Mouse (Mus musculus) midbrain, embryonic 16.5 days (tissue): Measurements from ENCODE around the gene Cdkal1. TPM values are rescaled to one million over a fixed set of nuclear protein-coding genes. Genes with fewer than 3 reads are reported as not detected.

Source experiments
- ATAC-seq: fragments of 200-750 bp; cut with Nextera tagmentation; 2 replicates; pipeline ENCODE4 v1.8.0; 2017; ENCODE audit warnings: moderate TSS enrichment
- H3K27ac ChIP-seq: fragments of 300-500 bp; sonication (generic); 2 replicates; pipeline ENCODE4 v1.5.1; 2014; ENCODE audit warnings: mild to moderate bottlenecking, low read length, mixed read lengths
- H3K27me3 ChIP-seq: fragments of 300-500 bp; sonication (generic); 2 replicates; pipeline ENCODE4 v1.6.1; 2014; ENCODE audit warnings: low read depth, low read length, mixed read lengths; ENCODE audit not compliant: control insufficient read depth, insufficient read depth
- H3K36me3 ChIP-seq: fragments of 300-500 bp; sonication (generic); 2 replicates; pipeline ENCODE4 v1.6.1; 2014; ENCODE audit warnings: mild to moderate bottlenecking, low read length, moderate library complexity, mixed read lengths; ENCODE audit not compliant: control insufficient read depth, insufficient read depth
- H3K4me1 ChIP-seq: fragments of 300-500 bp; sonication (generic); 2 replicates; pipeline ENCODE4 v1.6.1; 2014; ENCODE audit warnings: mild to moderate bottlenecking, low read length, mixed read lengths; ENCODE audit not compliant: control insufficient read depth, insufficient read depth
- H3K4me2 ChIP-seq: fragments of 300-500 bp; sonication (generic); 2 replicates; pipeline ENCODE4 v1.6.1; 2014; ENCODE audit warnings: mild to moderate bottlenecking, low read length, mixed read lengths
- H3K4me3 ChIP-seq: fragments of 300-500 bp; sonication (generic); 2 replicates; pipeline ENCODE4 v1.5.1; 2014; ENCODE audit warnings: low read depth, mild to moderate bottlenecking, low read length, moderate library complexity, mixed read lengths
- H3K9ac ChIP-seq: fragments of 300-500 bp; sonication (generic); 2 replicates; pipeline ENCODE4 v1.6.1; 2014; ENCODE audit warnings: low read depth, low read length, mixed read lengths
- H3K9me3 ChIP-seq: fragments of 300-500 bp; sonication (generic); replicated peaks from 2 replicates; pipeline ENCODE4 v1.6.1; 2014; ENCODE audit warnings: mild to moderate bottlenecking, low read length, mixed read lengths; ENCODE audit not compliant: control insufficient read depth, poor library complexity, severe bottlenecking
- WGBS: fragments of 180-500 bp; shearing (Covaris S2); extraction: QIAGEN DNeasy Blood & Tissue Kit; methylation state at CpG from one replicate; pipeline ENCODE4 v1.1.7; 2014; 5-methylcytosine and 5-hydroxymethylcytosine counted together
- polyA plus RNA-seq: library from polyadenylated mRNA; unstranded; fragments of >200 nt; fragmentation: Nextera tagmentation; extraction: Ambion mirVana; gene quantifications from 2 replicates; pipeline ENCODE4 v1.2.1, GENCODE M21; 2015

Gene Cdkal1
- polyA plus RNA-seq, 1 experiment from 2014 or later = 21.4 TPM

- Histone ChIP-seq H3K27me3 (no peaks in the 10 kb centered on the region), H3K4me1 (no peaks in the 10 kb centered on the region), H3K4me2 (no peak overlapping the region), H3K4me3 (no peak overlapping the region), H3K9ac (no peak overlapping the region), H3K36me3 (no peaks in the 10 kb centered on the region), H3K9me3 (no peaks in the 10 kb centered on the region), H3K27ac (no peak overlapping the region)
- no peak for ATAC-seq
- 93% methylated on average over 5 of the region's 5 CpGs for WGBS
Measured at GRCm38 (mm10) chr13:29721206-29721605, 134.3 kb downstream of the Cdkal1 start.

GRCm38 (mm10) chr13:29716550-29716949 lies 138.9 kb downstream of the Cdkal1 start:
- Histone ChIP-seq H3K4me2 (no peak overlapping the region), H3K9ac (no peak overlapping the region), H3K27ac (no peak overlapping the region), H3K9me3 (no peaks in the 10 kb centered on the region), H3K36me3 (no peaks in the 10 kb centered on the region), H3K4me1 (no peaks in the 10 kb centered on the region), H3K27me3 (no peaks in the 10 kb centered on the region), H3K4me3 (no peak overlapping the region)
- WGBS = 83% methylated on average over 4 of the region's 4 CpGs
- ATAC-seq = no peak

GRCm38 (mm10) chr13:29715241-29715841 lies 140.1 kb downstream of the Cdkal1 start:
- Histone ChIP-seq H3K27ac (no peak overlapping the region), H3K4me2 (no peak overlapping the region), H3K9ac (no peak overlapping the region), H3K9me3 (no peaks in the 10 kb centered on the region), H3K4me1 (no peaks in the 10 kb centered on the region), H3K27me3 (no peaks in the 10 kb centered on the region), H3K36me3 (no peaks in the 10 kb centered on the region), H3K4me3 (no peak overlapping the region)
- 57% methylated on average over 3 of the region's 3 CpGs for whole genome bisulfite sequencing
- ATAC-seq = no peak

- H3K27ac ChIP-seq = no peak overlapping the region
- no peaks in the 10 kb centered on the region for H3K9me3 ChIP-seq
- no peak for ATAC-seq
- no peaks in the 10 kb centered on the region for H3K4me1 ChIP-seq
- no peaks in the 10 kb centered on the region for H3K36me3 ChIP-seq
- WGBS = 89% methylated on average over 3 of the region's 3 CpGs
- no peak overlapping the region for H3K9ac ChIP-seq
- H3K4me2 ChIP-seq = no peak overlapping the region
- no peaks in the 10 kb centered on the region for H3K27me3 ChIP-seq
- H3K4me3 ChIP-seq = no peak overlapping the region
Measured at GRCm38 (mm10) chr13:29707620-29708019, 147.9 kb downstream of the Cdkal1 start.

GRCm38 (mm10) chr13:29701400-29701799 lies 154.1 kb downstream of the Cdkal1 start:
- ATAC-seq = no peak
- 79% methylated on average over 1 of the region's 1 CpGs for WGBS

GRCm38 (mm10) chr13:29699896-29700295 lies 155.6 kb downstream of the Cdkal1 start:
- no peak overlapping the region for H3K27ac ChIP-seq
- H3K4me3 ChIP-seq = no peak overlapping the region
- no peaks in the 10 kb centered on the region for H3K27me3 ChIP-seq
- no peak overlapping the region for H3K4me2 ChIP-seq
- H3K36me3 ChIP-seq = no peaks in the 10 kb centered on the region
- H3K9me3 ChIP-seq = peaks cover 2% of the 10 kb centered on the region; the same call in 1 of the 2 replicates
- 98% methylated on average over 5 of the region's 5 CpGs for WGBS
- H3K9ac ChIP-seq = no peak overlapping the region
- no peak for ATAC-seq
- H3K4me1 ChIP-seq = no peaks in the 10 kb centered on the region

More at GRCm38 (mm10) chr13:29701400-29701799, 154.1 kb downstream of the Cdkal1 start:
- H3K27ac ChIP-seq = no peak overlapping the region
- H3K4me1 ChIP-seq = no peaks in the 10 kb centered on the region
- H3K9me3 ChIP-seq = peaks cover 2% of the 10 kb centered on the region; the same call in 1 of the 2 replicates
- H3K9ac ChIP-seq = no peak overlapping the region
- H3K27me3 ChIP-seq = no peaks in the 10 kb centered on the region
- H3K4me2 ChIP-seq = no peak overlapping the region
- no peaks in the 10 kb centered on the region for H3K36me3 ChIP-seq
- H3K4me3 ChIP-seq = no peak overlapping the region

GRCm38 (mm10) chr13:29698307-29698985 lies 157.0 kb downstream of the Cdkal1 start:
- no peak for ATAC-seq
- WGBS = 84% methylated on average over 5 of the region's 5 CpGs

GRCm38 (mm10) chr13:29697230-29697629 lies 158.2 kb downstream of the Cdkal1 start:
- Histone ChIP-seq H3K36me3 (no peaks in the 10 kb centered on the region), H3K4me3 (no peak overlapping the region), H3K27ac (no peak overlapping the region), H3K4me2 (no peak overlapping the region), H3K9ac (no peak overlapping the region), H3K4me1 (no peaks in the 10 kb centered on the region), H3K27me3 (no peaks in the 10 kb centered on the region), H3K9me3 (peaks cover 2% of the 10 kb centered on the region; the same call in 1 of the 2 replicates)
- no peak for ATAC-seq
- 70% methylated on average over 3 of the region's 3 CpGs for WGBS

More at GRCm38 (mm10) chr13:29698307-29698985, 157.0 kb downstream of the Cdkal1 start:
- H3K27me3 ChIP-seq = no peaks in the 10 kb centered on the region
- H3K4me3 ChIP-seq = no peak overlapping the region
- H3K36me3 ChIP-seq = no peaks in the 10 kb centered on the region
- H3K27ac ChIP-seq = no peak overlapping the region
- peaks cover 2% of the 10 kb centered on the region; the same call in 1 of the 2 replicates for H3K9me3 ChIP-seq
- no peaks in the 10 kb centered on the region for H3K4me1 ChIP-seq
- H3K4me2 ChIP-seq = no peak overlapping the region
- H3K9ac ChIP-seq = no peak overlapping the region

- no peak for ATAC-seq
- Histone ChIP-seq H3K4me3 (no peak overlapping the region), H3K9ac (no peak overlapping the region), H3K4me2 (no peak overlapping the region), H3K27me3 (no peaks in the 10 kb centered on the region), H3K36me3 (no peaks in the 10 kb centered on the region), H3K27ac (no peak overlapping the region), H3K9me3 (no peaks in the 10 kb centered on the region), H3K4me1 (no peaks in the 10 kb centered on the region)
- 84% methylated on average over 7 of the region's 7 CpGs for WGBS
Measured at GRCm38 (mm10) chr13:29690734-29691133, 164.7 kb downstream of the Cdkal1 start.
